ENCODE assay signal across 8 mouse cellular contexts in genomic region chr15:97829432-97829831, GRCm38 (mm10). TPM values are rescaled to one million over a fixed set of nuclear protein-coding genes. Genes with fewer than 3 reads are reported as not detected.
DNase-seq lines count a peak whose midpoint lies in the region; ATAC-seq and TF ChIP-seq lines count a peak whose summit lies in the region.

No protein-coding gene starts in this region.

- no peaks in the 10 kb centered on the region for H3K36me3 ChIP-seq in kidney, embryonic 16.5 days (ENCODE audit: insufficient read depth, low read length)
- H3K36me3 ChIP-seq in embryonic facial prominence, embryonic 11.5 days (replicated peaks; ENCODE audit: control insufficient read depth, insufficient read depth, low read depth, low read length) = no peaks in the 10 kb centered on the region
- 0 out of 2 replicates have a peak, but pooled peaks cover 2% of the 10 kb centered on the region for H3K36me3 ChIP-seq in intestine, embryonic 14.5 days (ENCODE audit: control insufficient read depth, insufficient read depth, low read length)
- no peaks in the 10 kb centered on the region for H3K36me3 ChIP-seq in myocyte (ENCODE audit: control insufficient read depth, insufficient read depth)

- H3K9ac ChIP-seq in kidney, embryonic 16.5 days (replicated peaks; ENCODE audit: low read length) = peak overlapping the region; percentile 98
- H3K9ac ChIP-seq in embryonic facial prominence, embryonic 11.5 days (replicated peaks; ENCODE audit: low read length) = 0 out of 2 replicates have a peak overlapping the region, but pooled peaks have one; percentile 18
- 0 out of 2 replicates have a peak overlapping the region, but pooled peaks have one; percentile 5 for H3K9ac ChIP-seq in intestine, embryonic 14.5 days (ENCODE audit: low read length)

- peak overlapping the region; percentile 85 for H3K4me3 ChIP-seq in kidney, embryonic 16.5 days (ENCODE audit: low read length)
- peak overlapping the region; percentile 96; the same call in 1 of the 2 replicates for H3K4me3 ChIP-seq in embryonic facial prominence, embryonic 11.5 days (ENCODE audit: low read depth, low read length)
- H3K4me3 ChIP-seq in intestine, embryonic 14.5 days (ENCODE audit: low read depth, low read length) = peak overlapping the region; percentile 71; the same call in 1 of the 2 replicates
- peak overlapping the region; percentile 51 for H3K4me3 ChIP-seq in myocyte

- H3ac ChIP-seq in myocyte (ENCODE audit: control insufficient read depth, insufficient read length) = no peak overlapping the region

- peak overlapping the region; percentile 92 for H3K4me2 ChIP-seq in kidney, embryonic 16.5 days (replicated peaks; ENCODE audit: low read depth, low read length)
- H3K4me2 ChIP-seq in embryonic facial prominence, embryonic 11.5 days (ENCODE audit: low read depth, low read length) = peak overlapping the region; percentile 79
- peak overlapping the region; percentile 55 for H3K4me2 ChIP-seq in intestine, embryonic 14.5 days (ENCODE audit: low read length)
- H3K4me2 ChIP-seq in myocyte (ENCODE audit: low read depth) = peak overlapping the region; percentile 77

- TF ChIP-seq POLR2A in myocyte (IDR thresholded peaks at IDR 0.05; ENCODE audit: insufficient read length, low read depth) = no peak

- peaks cover 73% of the 10 kb centered on the region for H3K4me1 ChIP-seq in kidney, embryonic 16.5 days (ENCODE audit: insufficient read depth, low read length)
- H3K4me1 ChIP-seq in embryonic facial prominence, embryonic 11.5 days (ENCODE audit: control insufficient read depth, insufficient read depth, low read length) = peaks cover 14% of the 10 kb centered on the region
- H3K4me1 ChIP-seq in intestine, embryonic 14.5 days (replicated peaks; ENCODE audit: control insufficient read depth, insufficient read depth, low read length) = peaks cover 64% of the 10 kb centered on the region

- DNase-seq in kidney, postnatal 10 days = no peak
- DNase-seq in embryonic facial prominence, embryonic 11.5 days (ENCODE audit: low spot score) = no peak
- DNase-seq in intestine, embryonic 14.5 days (ENCODE audit: low spot score) = no peak
- no peak for DNase-seq in right cerebral cortex, adult 18-20 months
- no peak for DNase-seq in adrenal gland, postnatal 4 days (ENCODE audit: low spot score in 2 of 2)
- no peak for DNase-seq in gastrocnemius, postnatal 14 days

- no peaks in the 10 kb centered on the region for H3K9me3 ChIP-seq in kidney, embryonic 16.5 days (ENCODE audit: low read length)
- no peaks in the 10 kb centered on the region for H3K9me3 ChIP-seq in embryonic facial prominence, embryonic 11.5 days (replicated peaks; ENCODE audit: control insufficient read depth, low read length)
- no peaks in the 10 kb centered on the region for H3K9me3 ChIP-seq in intestine, embryonic 14.5 days (ENCODE audit: control insufficient read depth, low read length)

- ATAC-seq in kidney, embryonic 16.5 days (ENCODE audit: low FRiP score, low TSS enrichment) = no peak
- no peak for ATAC-seq in embryonic facial prominence, embryonic 11.5 days (replicated peaks; ENCODE audit: insufficient number of reproducible peaks, low FRiP score, low TSS enrichment, low read depth)
- no peak for ATAC-seq in intestine, embryonic 14.5 days (replicated peaks; ENCODE audit: low FRiP score, low TSS enrichment, low read depth)

- intact Hi-C loops in gastrocnemius, postnatal 14 days (cut with DNase I; ENCODE audit: low total_unique reads) = no loop called here

- peaks cover 37% of the 10 kb centered on the region for H3K79me2 ChIP-seq in myocyte (ENCODE audit: control insufficient read depth, insufficient read depth)

- H3K27me3 ChIP-seq in kidney, embryonic 16.5 days (ENCODE audit: insufficient read depth, low read length) = no peaks in the 10 kb centered on the region
- H3K27me3 ChIP-seq in embryonic facial prominence, embryonic 11.5 days (ENCODE audit: control insufficient read depth, insufficient read depth, low read length) = no peaks in the 10 kb centered on the region
- no peaks in the 10 kb centered on the region for H3K27me3 ChIP-seq in intestine, embryonic 14.5 days (replicated peaks; ENCODE audit: control insufficient read depth, insufficient read depth, low read length)
- no peaks in the 10 kb centered on the region for H3K27me3 ChIP-seq in myocyte (ENCODE audit: control insufficient read depth, insufficient read depth, insufficient read length)

- H3K27ac ChIP-seq in kidney, embryonic 16.5 days (ENCODE audit: low read length) = peak overlapping the region; percentile 97
- no peak overlapping the region; the same call in 1 of the 2 replicates for H3K27ac ChIP-seq in embryonic facial prominence, embryonic 11.5 days (replicated peaks; ENCODE audit: low read depth, low read length)
- peak overlapping the region; percentile 47 for H3K27ac ChIP-seq in intestine, embryonic 14.5 days (ENCODE audit: low read depth)

- WGBS in kidney, embryonic 16.5 days = 61% methylated on average over 2 of the region's 2 CpGs
- 39% methylated on average over 2 of the region's 2 CpGs for WGBS in embryonic facial prominence, embryonic 11.5 days
- 62% methylated on average over 2 of the region's 2 CpGs for WGBS in intestine, embryonic 14.5 days

TF ChIP-seq in myocyte, 11 proteins besides CTCF, POLR2A, EP300 and RAD21:
- TF ChIP-seq E2F4 (IDR thresholded peaks at IDR 0.05; ENCODE audit: insufficient read depth) (no peak), MAX (IDR thresholded peaks at IDR 0.05; ENCODE audit: low read depth) (no peak), SRF (IDR thresholded peaks at IDR 0.05; ENCODE audit: control insufficient read depth, insufficient read length, low read depth) (no peak), TCF3 (IDR thresholded peaks at IDR 0.05; ENCODE audit: insufficient read length, low read depth) (no peak), MYOD1 (IDR thresholded peaks at IDR 0.05; ENCODE audit: control insufficient read depth in 1 of 3, insufficient read length in 2 of 3, low read depth in 2 of 3) (no peak), TCF12 (IDR thresholded peaks at IDR 0.05; ENCODE audit: insufficient read depth, poor library complexity, severe bottlenecking) (no peak), CEBPB (IDR thresholded peaks at IDR 0.05; ENCODE audit: insufficient read depth, poor library complexity, severe bottlenecking) (no peak), MYOG (IDR thresholded peaks at IDR 0.05; ENCODE audit: control insufficient read depth in 1 of 3, insufficient read depth in 1 of 3, insufficient read length in 2 of 3, low read depth in 2 of 3) (no peak), POLR2AphosphoS2 (IDR thresholded peaks at IDR 0.05; ENCODE audit: insufficient read length, low read depth) (no peak), USF1 (IDR thresholded peaks at IDR 0.05; ENCODE audit: low read depth) (no peak), REST (IDR thresholded peaks at IDR 0.05; ENCODE audit: insufficient read depth, insufficient read length) (no peak)

RNA-seq across cellular contexts. Expression of gene Hdac7, which starts 14.9 kb away (rescaled TPM):
- polyA plus RNA-seq in kidney, embryonic 16.5 days (2015; fragmentation: Nextera tagmentation; extraction: Ambion mirVana) = 37.3 and 40.0 TPM in 2 replicates
- polyA plus RNA-seq in embryonic facial prominence, embryonic 11.5 days (2014; fragmentation: Nextera tagmentation; extraction: Ambion mirVana) = 17.0 and 20.3 TPM in 2 replicates
- polyA plus RNA-seq in intestine, embryonic 14.5 days (2014; fragmentation: Nextera tagmentation; extraction: Ambion mirVana) = 28.3 and 30.2 TPM in 2 replicates
- polyA plus RNA-seq in myocyte (2012; fragmentation: generic; extraction: Trizol) = 17.4 TPM
- 100 to 1,000 TPM; 116 to 120 TPM for total RNA-seq in adrenal gland, postnatal 4 days (2021)
- 10 to 100 TPM; 18.2 to 23.3 TPM for total RNA-seq in gastrocnemius, postnatal 14 days (2021)

RNA-seq across cellular contexts. Expression of gene Slc48a1, which starts 51.1 kb away (rescaled TPM):
- polyA plus RNA-seq in kidney, embryonic 16.5 days (2015; fragmentation: Nextera tagmentation; extraction: Ambion mirVana) = 81.7 and 81.9 TPM in 2 replicates
- polyA plus RNA-seq in embryonic facial prominence, embryonic 11.5 days (2014; fragmentation: Nextera tagmentation; extraction: Ambion mirVana) = 18.9 and 22.8 TPM in 2 replicates
- 22.5 and 26.7 TPM in 2 replicates for polyA plus RNA-seq in intestine, embryonic 14.5 days (2014; fragmentation: Nextera tagmentation; extraction: Ambion mirVana)
- 52.7 TPM for polyA plus RNA-seq in myocyte (2012; fragmentation: generic; extraction: Trizol)
- 10 to 100 TPM; 83.0 to 91.7 TPM for total RNA-seq in adrenal gland, postnatal 4 days (2021)
- total RNA-seq in gastrocnemius, postnatal 14 days (2021) = 10 to 100 TPM; 39.9 to 40.3 TPM

Comparison
In these comparisons a context has a peak if more than half of its experiments do, and no peak if none do; other contexts are left out.
1. H3K9ac ChIP-seq: peak in every context shown above with its lines; median percentile 98 in kidney, embryonic 16.5 days; 18 in embryonic facial prominence, embryonic 11.5 days; 5 in intestine, embryonic 14.5 days.